Mouse (Mus musculus) adrenal gland, postnatal 36 days (tissue): Measurements from ENCODE around the gene Apmap. TPM values are rescaled to one million over a fixed set of nuclear protein-coding genes. Genes with fewer than 3 reads are reported as not detected.
A peak's percentile ranks its signal among the peaks of the same experiment; 100 is the strongest.

Experiments used
- DNase-seq, 2 experiments: peaks; one replicate each; pipeline ENCODE4 v3.0.0; 2021; ENCODE audit warnings: mixed read lengths in 1 of 2
- long read RNA-seq, 2 experiments: library from polyadenylated mRNA; stranded (forward); transcript quantifications; one replicate each; pipeline ENCODE4 v2.0.0; 2021; ENCODE audit warnings: borderline sequencing depth in 2 of 2
- total RNA-seq, 2 experiments: library from RNA; stranded (reverse); gene quantifications; 2 replicates each; pipeline ENCODE4 v1.2.3; 2021

Gene Apmap
- 100 to 1,000 TPM; 117 to 146 TPM for total RNA-seq
- long read RNA-seq, experiment 1, transcript Apmap-201 (9 exons, 2,235 nt) = major isoform, 103 of 135 reads
- long read RNA-seq, experiment 1, partial matches to known transcripts = 18 of 135 reads
- long read RNA-seq, experiment 1, other reads (novel, unspliced or antisense) = 14 of 135 reads
- long read RNA-seq, experiment 2, transcript Apmap-201 (9 exons, 2,235 nt) = major isoform, 36 of 56 reads
- long read RNA-seq, experiment 2, partial matches to known transcripts = 8 of 56 reads
- long read RNA-seq, experiment 2, other reads (novel, unspliced or antisense) = 12 of 56 reads

- DNase-seq = peak; percentile 97 to 99
Observed at GRCm38 (mm10) chr2:150608087-150608799, at the start of gene Apmap. Gene Apmap, minus strand, starts transcription at chr2:150608567.

GRCm38 (mm10) chr2:150656975-150657768, 48.8 kb upstream of the Apmap start:
- DNase-seq = no peak

- no peak for DNase-seq
Observed at GRCm38 (mm10) chr2:150656112-150656511, 47.7 kb upstream of the Apmap start.

GRCm38 (mm10) chr2:150655290-150655689, 46.9 kb upstream of the Apmap start:
- no peak for DNase-seq

GRCm38 (mm10) chr2:150654814-150655213, 46.4 kb upstream of the Apmap start:
- DNase-seq = no peak

- DNase-seq = no peak
Observed at GRCm38 (mm10) chr2:150651366-150651765, 43.0 kb upstream of the Apmap start.

GRCm38 (mm10) chr2:150650511-150651074, 42.2 kb upstream of the Apmap start:
- DNase-seq = no peak

- DNase-seq = no peak
Observed at GRCm38 (mm10) chr2:150648300-150648895, 40.0 kb upstream of the Apmap start.

GRCm38 (mm10) chr2:150647681-150648299, 39.4 kb upstream of the Apmap start:
- no peak for DNase-seq

- DNase-seq = no peak
Observed at GRCm38 (mm10) chr2:150646411-150647121, 38.2 kb upstream of the Apmap start.

GRCm38 (mm10) chr2:150645225-150645624, 36.9 kb upstream of the Apmap start:
- DNase-seq = no peak

- no peak for DNase-seq
Observed at GRCm38 (mm10) chr2:150643726-150644415, 35.5 kb upstream of the Apmap start.

GRCm38 (mm10) chr2:150643166-150643565, 34.8 kb upstream of the Apmap start:
- peak; percentile 24 for DNase-seq

GRCm38 (mm10) chr2:150638370-150638733, 30.0 kb upstream of the Apmap start:
- no peak for DNase-seq

- DNase-seq = no peak
Observed at GRCm38 (mm10) chr2:150637702-150638369, 29.5 kb upstream of the Apmap start.

GRCm38 (mm10) chr2:150635877-150636446, 27.6 kb upstream of the Apmap start:
- DNase-seq = no peak

- DNase-seq = no peak
Observed at GRCm38 (mm10) chr2:150629255-150629654, 20.9 kb upstream of the Apmap start.

- no peak for DNase-seq
Observed at GRCm38 (mm10) chr2:150627140-150627539, 18.8 kb upstream of the Apmap start.

GRCm38 (mm10) chr2:150624926-150625325, 16.6 kb upstream of the Apmap start:
- peak; percentile 62 to 65 for DNase-seq
